Mouse (Mus musculus) stomach, postnatal 0 days (tissue): ENCODE measurements at regions not wholly inside any gene's neighbourhood (a gene's known extent, or its start where the extent isn't known, plus 50 kb on each side); places are given as distances from the start of the nearest gene placed in this dataset.

ENCODE experiments used
- CTCF ChIP-seq: IDR thresholded peaks from 2 replicates; pipeline ENCODE4 v1.5.1; 2016; ENCODE audit warnings: antibody characterized with exemption, low read depth, mild to moderate bottlenecking, moderate library complexity
- EP300 ChIP-seq: optimal IDR thresholded peaks from 2 replicates; pipeline ENCODE3; 2016; ENCODE audit warnings: antibody characterized with exemption

- no peak for TF ChIP-seq CTCF
- TF ChIP-seq EP300 = no peak
Observed at GRCm38 (mm10) chr4:153169991-153170390, 312.6 kb downstream of the Ajap1 start.
